Mouse (Mus musculus) stomach, postnatal 0 days (tissue): ENCODE measurements at regions not wholly inside any gene's neighbourhood (a gene's known extent, or its start where the extent isn't known, plus 50 kb on each side); places are given as distances from the start of the nearest gene placed in this dataset.

Source experiments
- ATAC-seq: fragments of 200-750 bp; cut with Nextera tagmentation; 2 replicates; pipeline ENCODE4 v1.8.0; 2017; ENCODE audit not compliant: low FRiP score, low TSS enrichment
- DNase-seq: peaks from one replicate; pipeline ENCODE4 v3.0.0-alpha.2; 2016; ENCODE audit warnings: low spot score
- H3K27ac ChIP-seq: fragments of 300-500 bp; sonication (generic); replicated peaks from 2 replicates; pipeline ENCODE4 v1.5.1; 2014; ENCODE audit warnings: mild to moderate bottlenecking, control low read depth
- H3K27me3 ChIP-seq: fragments of 300-500 bp; sonication (generic); 2 replicates; pipeline ENCODE4 v1.6.1; 2014; ENCODE audit warnings: low read length; ENCODE audit not compliant: control insufficient read depth, insufficient read depth
- H3K36me3 ChIP-seq: fragments of 300-500 bp; sonication (generic); 2 replicates; pipeline ENCODE4 v1.6.1; 2014; ENCODE audit warnings: low read length, mixed read lengths; ENCODE audit not compliant: control insufficient read depth, insufficient read depth
- H3K4me1 ChIP-seq: fragments of 300-500 bp; sonication (generic); replicated peaks from 2 replicates; pipeline ENCODE4 v1.6.1; 2014; ENCODE audit warnings: antibody characterized with exemption; ENCODE audit not compliant: control insufficient read depth, insufficient read depth
- H3K4me2 ChIP-seq: fragments of 300-500 bp; sonication (generic); replicated peaks from 2 replicates; pipeline ENCODE4 v1.6.1; 2014; ENCODE audit warnings: low read depth, mild to moderate bottlenecking, control low read depth, moderate library complexity
- H3K4me3 ChIP-seq: fragments of 300-500 bp; sonication (generic); 2 replicates; pipeline ENCODE4 v1.5.1; 2014; ENCODE audit warnings: low read depth, low read length, control low read depth
- H3K9ac ChIP-seq: fragments of 300-500 bp; sonication (generic); 2 replicates; pipeline ENCODE4 v1.6.1; 2014; ENCODE audit warnings: mild to moderate bottlenecking, low read length, control low read depth, mixed read lengths
- H3K9me3 ChIP-seq: fragments of 300-500 bp; sonication (generic); 2 replicates; pipeline ENCODE4 v1.6.1; 2016; ENCODE audit warnings: low read length; ENCODE audit not compliant: control insufficient read depth
- CTCF ChIP-seq: IDR thresholded peaks from 2 replicates; pipeline ENCODE4 v1.5.1; 2016; ENCODE audit warnings: antibody characterized with exemption, low read depth, mild to moderate bottlenecking, moderate library complexity
- EP300 ChIP-seq: optimal IDR thresholded peaks from 2 replicates; pipeline ENCODE3; 2016; ENCODE audit warnings: antibody characterized with exemption
- WGBS: fragments of 180-500 bp; shearing (Covaris S2); extraction: QIAGEN DNeasy Blood & Tissue Kit; methylation state at CpG from one replicate; pipeline ENCODE4 v1.1.7; 2014; 5-methylcytosine and 5-hydroxymethylcytosine counted together

GRCm38 (mm10) chr7:70643055-70643454 lies 276.5 kb upstream of the Nr2f2 start:
- Histone ChIP-seq H3K36me3 (no peaks in the 10 kb centered on the region), H3K9me3 (no peaks in the 10 kb centered on the region), H3K4me2 (no peak overlapping the region), H3K27me3 (no peaks in the 10 kb centered on the region), H3K27ac (no peak overlapping the region), H3K4me1 (no peaks in the 10 kb centered on the region), H3K9ac (no peak overlapping the region), H3K4me3 (no peak overlapping the region)
- TF ChIP-seq CTCF: no peak
- TF ChIP-seq EP300: no peak
- DNase-seq: no peak
- ATAC-seq: no peak
- WGBS: 89% methylated on average over 1 of the region's 1 CpGs

- WGBS: 64% methylated on average over 11 of the region's 11 CpGs
- no peaks in the 10 kb centered on the region for H3K27me3 ChIP-seq
- H3K4me2 ChIP-seq: no peak overlapping the region
- no peak overlapping the region for H3K4me3 ChIP-seq
- no peak overlapping the region for H3K27ac ChIP-seq
- H3K9ac ChIP-seq: no peak overlapping the region
- no peaks in the 10 kb centered on the region for H3K36me3 ChIP-seq
- H3K9me3 ChIP-seq: no peaks in the 10 kb centered on the region
- ATAC-seq (no peak), DNase-seq (no peak)
- no peaks in the 10 kb centered on the region for H3K4me1 ChIP-seq
- no peak for TF ChIP-seq EP300
These were observed 274.7 kb upstream of the Nr2f2 start for GRCm38 (mm10) chr7:70641217-70641616.

- H3K9ac ChIP-seq: no peak overlapping the region
- H3K4me1 ChIP-seq: no peaks in the 10 kb centered on the region
- H3K9me3 ChIP-seq: no peaks in the 10 kb centered on the region
- 85% methylated on average over 11 of the region's 11 CpGs for WGBS
- H3K4me2 ChIP-seq: no peak overlapping the region
- no peak for ATAC-seq
- no peaks in the 10 kb centered on the region for H3K27me3 ChIP-seq
- TF ChIP-seq EP300 (no peak), CTCF (no peak)
- H3K27ac ChIP-seq: no peak overlapping the region
- H3K4me3 ChIP-seq: no peak overlapping the region
- H3K36me3 ChIP-seq: no peaks in the 10 kb centered on the region
- no peak for DNase-seq
These were observed 274.0 kb upstream of the Nr2f2 start for GRCm38 (mm10) chr7:70640574-70640973.

- Histone ChIP-seq H3K4me1 (no peaks in the 10 kb centered on the region), H3K9me3 (no peaks in the 10 kb centered on the region), H3K27me3 (no peaks in the 10 kb centered on the region), H3K4me3 (no peak overlapping the region), H3K27ac (no peak overlapping the region), H3K9ac (no peak overlapping the region), H3K4me2 (no peak overlapping the region), H3K36me3 (no peaks in the 10 kb centered on the region)
- DNase-seq (no peak), ATAC-seq (no peak)
- no peak for TF ChIP-seq EP300
- no peak for TF ChIP-seq CTCF
- 76% methylated on average over 2 of the region's 2 CpGs for WGBS
These were observed 271.6 kb upstream of the Nr2f2 start for GRCm38 (mm10) chr7:70638161-70638560.

- Histone ChIP-seq H3K9ac (no peak overlapping the region), H3K9me3 (no peaks in the 10 kb centered on the region), H3K4me3 (no peak overlapping the region), H3K4me2 (no peak overlapping the region), H3K36me3 (no peaks in the 10 kb centered on the region), H3K27me3 (no peaks in the 10 kb centered on the region), H3K4me1 (no peaks in the 10 kb centered on the region), H3K27ac (no peak overlapping the region)
- 53% methylated on average over 11 of the region's 11 CpGs for WGBS
- DNase-seq (no peak), ATAC-seq (no peak)
- no peak for TF ChIP-seq EP300
- TF ChIP-seq CTCF: no peak
These were observed 267.5 kb upstream of the Nr2f2 start for GRCm38 (mm10) chr7:70634016-70634415.

GRCm38 (mm10) chr7:70633577-70633976 lies 267.0 kb upstream of the Nr2f2 start:
- Histone ChIP-seq H3K27me3 (no peaks in the 10 kb centered on the region), H3K36me3 (no peaks in the 10 kb centered on the region), H3K9ac (no peak overlapping the region), H3K9me3 (no peaks in the 10 kb centered on the region), H3K4me1 (no peaks in the 10 kb centered on the region), H3K4me3 (no peak overlapping the region), H3K27ac (no peak overlapping the region), H3K4me2 (no peak overlapping the region)
- peak; percentile 54; the same call in 1 of the 2 replicates for ATAC-seq
- WGBS: 53% methylated on average over 11 of the region's 11 CpGs
- TF ChIP-seq EP300: no peak
- TF ChIP-seq CTCF: no peak
- DNase-seq: no peak
